15 mouse cellular contexts compared by ENCODE assay signal in genomic region chr7:35792150-35792848, GRCm38 (mm10). TPM values are rescaled to one million over a fixed set of nuclear protein-coding genes. Genes with fewer than 3 reads are reported as not detected.
DNase-seq lines count a peak whose midpoint lies in the region; ATAC-seq and TF ChIP-seq lines count a peak whose summit lies in the region.
"Had no signal": no experiment of that assay in that cellular context is flagged by ENCODE, and none has a peak within 500 bp of the region (broad histone marks: within the 10 kb centered on the region; RNA-seq: fewer than 3 reads in every experiment).

No protein-coding gene starts in this region.

- intact Hi-C loops in left cerebral cortex, adult 2 months (cut with DNase I): no loop called here
- intact Hi-C loops in left cerebral cortex, postnatal 10 days (cut with DNase I): no loop called here

- no peak overlapping the region for H3K4me3 ChIP-seq in left cerebral cortex, adult 2 months
- no peak overlapping the region; the same call in 1 of the 2 replicates for H3K4me3 ChIP-seq in G1E (ENCODE audit: low read depth, low read length)
- no peak overlapping the region for H3K4me3 ChIP-seq in liver, embryonic 11.5 days (ENCODE audit: low read depth, low read length)
- H3K4me3 ChIP-seq: heart, adult 2 months; hindbrain, embryonic 13.5 days had no signal

- peak; percentile 77 for ATAC-seq in frontal cortex, adult (ENCODE audit: low TSS enrichment)
- ATAC-seq in G1E (ENCODE audit: extremely low read depth, insufficient number of reproducible peaks, low FRiP score, poor library complexity, severe bottlenecking): peak; percentile 72
- peak; percentile 79 for ATAC-seq in liver, embryonic 11.5 days (replicated peaks; ENCODE audit: low FRiP score)
- ATAC-seq: activated CD4-positive, CD25-positive, alpha-beta regulatory T cell, adult 4 months had no signal

- H3K36me3 ChIP-seq in G1E (replicated peaks): peaks cover 93% of the 10 kb centered on the region
- peaks cover 42% of the 10 kb centered on the region for H3K36me3 ChIP-seq in liver, embryonic 11.5 days (ENCODE audit: control insufficient read depth, insufficient read depth, low read length)

- no peak for TF ChIP-seq CTCF in left cerebral cortex, adult 2 months (IDR thresholded peaks at IDR 0.05)
- no peak for TF ChIP-seq CTCF in G1E (IDR thresholded peaks at IDR 0.05; ENCODE audit: low read depth, low read length)

- H3K27ac ChIP-seq in left cerebral cortex, adult 2 months: peak overlapping the region; percentile 53
- peak overlapping the region; percentile 34; the same call in 1 of the 2 replicates for H3K27ac ChIP-seq in liver, embryonic 11.5 days (ENCODE audit: low read depth, low read length)
- H3K27ac ChIP-seq: heart, adult 2 months had no signal

- no peaks in the 10 kb centered on the region for H3K9me3 ChIP-seq in G1E (replicated peaks)
- no peaks in the 10 kb centered on the region for H3K9me3 ChIP-seq in liver, embryonic 11.5 days (ENCODE audit: control insufficient read depth, low read length)
- H3K9me3 ChIP-seq: hindbrain, embryonic 13.5 days had no signal

- H3K9ac ChIP-seq in liver, embryonic 11.5 days (ENCODE audit: low read depth, low read length): no peak overlapping the region
- H3K9ac ChIP-seq: hindbrain, embryonic 13.5 days had no signal

- H3K4me2 ChIP-seq in liver, embryonic 11.5 days: no peak overlapping the region
- H3K4me2 ChIP-seq: hindbrain, embryonic 13.5 days had no signal

- 68% methylated on average over 12 of the region's 12 CpGs for WGBS in liver, embryonic 11.5 days

- DNase-seq in frontal cortex, postnatal 10 days (ENCODE audit: low spot score in 2 of 2): no peak
- DNase-seq in left cerebral cortex, adult 2 months (ENCODE audit: extremely low spot score in 1 of 2, low spot score in 2 of 2): peak in 1 of 2 experiments; percentile 43
- DNase-seq in left cerebral cortex, postnatal 10 days (ENCODE audit: extremely low spot score in 1 of 2, low spot score in 2 of 2): no peak
- DNase-seq in G1E (ENCODE audit: low spot score): peak; percentile 25
- no peak for DNase-seq in liver, embryonic 11.5 days (ENCODE audit: low spot score)
- no peak for DNase-seq in lung, postnatal 36 days
- DNase-seq in thymus, adult 18-20 months: no peak
- DNase-seq: cerebellum, adult 9-10 months; heart, adult 2 months; kidney, adult 2 months; lung, adult 18-20 months; thymus, adult 2 months had no signal

- peaks cover 56% of the 10 kb centered on the region for H3K4me1 ChIP-seq in G1E (ENCODE audit: insufficient read depth, low read depth, low read length)
- H3K4me1 ChIP-seq in liver, embryonic 11.5 days (replicated peaks; ENCODE audit: control insufficient read depth, insufficient read depth, low read length): peaks cover 14% of the 10 kb centered on the region

- H3K27me3 ChIP-seq in G1E (ENCODE audit: insufficient read depth, low read length): no peaks in the 10 kb centered on the region
- H3K27me3 ChIP-seq in liver, embryonic 11.5 days (replicated peaks; ENCODE audit: control insufficient read depth, insufficient read depth, low read length): no peaks in the 10 kb centered on the region
- H3K27me3 ChIP-seq: hindbrain, embryonic 13.5 days had no signal

RNA-seq across cellular contexts. Expression of gene Zfp507, which starts 10.5 kb away (rescaled TPM):
- total RNA-seq in left cerebral cortex, adult 2 months (2021): 10 to 100 TPM; 29.9 to 32.2 TPM
- total RNA-seq in left cerebral cortex, postnatal 10 days (2021): 10 to 100 TPM; 29.3 to 32.4 TPM
- total RNA-seq in G1E (2014; fragmentation: Nextera tagmentation) (48.1 and 56.0 TPM in 2 replicates), G1E (2017) (34.6 and 38.4 TPM in 2 replicates)
- polyA plus RNA-seq in G1E (2012): 8.3 and 8.9 TPM in 2 replicates
- 11.5 and 14.4 TPM in 2 replicates for polyA plus RNA-seq in liver, embryonic 11.5 days (2014; fragmentation: Nextera tagmentation; extraction: Ambion mirVana)

RNA-seq across cellular contexts. Expression of gene Dpy19l3, which starts 38.0 kb away (rescaled TPM):
- total RNA-seq in left cerebral cortex, adult 2 months (2021): 10 to 100 TPM; 65.4 to 90.4 TPM
- 10 to 100 TPM; 61.9 to 63.1 TPM for total RNA-seq in left cerebral cortex, postnatal 10 days (2021)
- total RNA-seq in G1E (2014; fragmentation: Nextera tagmentation) (12.6 and 21.2 TPM in 2 replicates), G1E (2017) (10.9 and 25.1 TPM in 2 replicates)
- 8.7 and 9.8 TPM in 2 replicates for polyA plus RNA-seq in G1E (2012)
- 17.1 and 22.9 TPM in 2 replicates for polyA plus RNA-seq in liver, embryonic 11.5 days (2014; fragmentation: Nextera tagmentation; extraction: Ambion mirVana)
